Mouse (Mus musculus): Measurements from ENCODE around the gene 4930556J24Rik.

DNA sequence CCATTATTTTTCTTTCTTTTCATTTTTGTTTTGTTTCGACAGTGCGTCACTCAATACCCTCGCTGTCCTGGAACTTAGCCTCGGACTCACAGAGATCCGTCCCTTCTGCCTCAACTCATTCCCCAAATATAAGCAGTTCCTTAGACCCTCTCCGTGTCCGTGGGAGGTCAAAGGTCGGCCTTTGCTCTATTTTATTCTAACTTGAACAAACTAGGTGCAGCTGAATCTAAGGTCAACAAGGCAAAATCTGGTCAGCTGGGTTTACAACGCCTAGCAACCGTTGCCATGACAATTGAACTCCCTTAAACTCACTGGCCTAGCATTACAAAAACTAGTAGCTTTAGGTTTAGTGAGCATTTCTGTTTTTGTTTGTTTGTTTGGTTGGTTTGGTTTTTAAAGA, 13.4 kb downstream of the 4930556J24Rik start:
- TF ChIP-seq CTCF (IDR thresholded peaks at IDR 0.05; ENCODE audit: borderline replicate concordance, control insufficient read depth, extremely low read depth, insufficient read depth, low read length, poor library complexity) (no peak), POLR2A (IDR thresholded peaks at IDR 0.05; ENCODE audit: control insufficient read depth, extremely low read depth, insufficient read depth, low read length, poor library complexity) (no peak)

Data from thymus, adult 2 months (tissue).